Mouse (Mus musculus) cortical plate, adult 2 months (tissue): ENCODE measurements at regions not wholly inside any gene's neighbourhood (a gene's known extent, or its start where the extent isn't known, plus 50 kb on each side); places are given as distances from the start of the nearest gene placed in this dataset.

Source experiments
- H3K27ac ChIP-seq: fragments of 200-500 bp; 2 replicates; pipeline ENCODE4 v1.5.1; 2012; ENCODE audit warnings: low read length, control low read depth, inconsistent platforms; ENCODE audit not compliant: insufficient read depth
- H3K4me1 ChIP-seq: fragments of 200-500 bp; 2 replicates; pipeline ENCODE4 v1.6.1; 2011; ENCODE audit warnings: low read length; ENCODE audit not compliant: control insufficient read depth, insufficient read depth
- H3K4me3 ChIP-seq: fragments of 200-500 bp; 2 replicates; pipeline ENCODE4 v1.5.1; 2011; ENCODE audit warnings: mild to moderate bottlenecking, low read length, control low read depth; ENCODE audit not compliant: insufficient read depth
- CTCF ChIP-seq: fragments of 200-500 bp; IDR thresholded peaks from 2 replicates; pipeline ENCODE4 v1.5.1; 2011; ENCODE audit warnings: mild to moderate bottlenecking, control low read depth, low read length; ENCODE audit not compliant: insufficient read depth; ENCODE audit errors: extremely low read depth
- POLR2A ChIP-seq: fragments of 200-500 bp; IDR thresholded peaks from 2 replicates; pipeline ENCODE4 v1.6.1; 2011; ENCODE audit warnings: mild to moderate bottlenecking, low read length, control low read depth; ENCODE audit not compliant: insufficient read depth; ENCODE audit errors: extremely low read depth

GRCm38 (mm10) chr12:112430104-112430846 lies 59.0 kb upstream of the A530016L24Rik start:
- Histone ChIP-seq H3K4me3 (no peak overlapping the region), H3K4me1 (peaks cover 3% of the 10 kb centered on the region; the same call in 1 of the 2 replicates), H3K27ac (no peak overlapping the region)
- TF ChIP-seq POLR2A (no peak), CTCF (no peak)

- H3K4me1 ChIP-seq: peaks cover 3% of the 10 kb centered on the region; the same call in 1 of the 2 replicates
- H3K4me3 ChIP-seq: no peak overlapping the region
- TF ChIP-seq POLR2A: no peak
- no peak for TF ChIP-seq CTCF
- no peak overlapping the region for H3K27ac ChIP-seq
These were observed 55.9 kb upstream of the A530016L24Rik start for GRCm38 (mm10) chr12:112433315-112433714.

- peaks cover 3% of the 10 kb centered on the region; the same call in 1 of the 2 replicates for H3K4me1 ChIP-seq
- no peak overlapping the region for H3K27ac ChIP-seq
- no peak for TF ChIP-seq CTCF
- TF ChIP-seq POLR2A: no peak
- no peak overlapping the region for H3K4me3 ChIP-seq
These were observed 54.5 kb upstream of the A530016L24Rik start for GRCm38 (mm10) chr12:112434673-112435294.

- H3K27ac ChIP-seq: no peak overlapping the region
- no peak overlapping the region for H3K4me3 ChIP-seq
- peaks cover 3% of the 10 kb centered on the region; the same call in 1 of the 2 replicates for H3K4me1 ChIP-seq
- TF ChIP-seq POLR2A (no peak), CTCF (no peak)
These were observed 53.7 kb upstream of the A530016L24Rik start for GRCm38 (mm10) chr12:112435295-112436110.

GRCm38 (mm10) chr12:112437046-112437445 lies 52.2 kb upstream of the A530016L24Rik start:
- H3K4me1 ChIP-seq: peaks cover 3% of the 10 kb centered on the region; the same call in 1 of the 2 replicates
- no peak overlapping the region for H3K27ac ChIP-seq
- no peak for TF ChIP-seq CTCF
- no peak for TF ChIP-seq POLR2A
- H3K4me3 ChIP-seq: no peak overlapping the region

- TF ChIP-seq POLR2A (no peak), CTCF (no peak)
- H3K4me1 ChIP-seq: peaks cover 3% of the 10 kb centered on the region; the same call in 1 of the 2 replicates
- H3K27ac ChIP-seq: no peak overlapping the region
- no peak overlapping the region for H3K4me3 ChIP-seq
These were observed 51.0 kb upstream of the A530016L24Rik start for GRCm38 (mm10) chr12:112438206-112438605.
